Mouse (Mus musculus): ENCODE measurements around the gene Rpl36a.

Gene Rpl36a

DNA sequence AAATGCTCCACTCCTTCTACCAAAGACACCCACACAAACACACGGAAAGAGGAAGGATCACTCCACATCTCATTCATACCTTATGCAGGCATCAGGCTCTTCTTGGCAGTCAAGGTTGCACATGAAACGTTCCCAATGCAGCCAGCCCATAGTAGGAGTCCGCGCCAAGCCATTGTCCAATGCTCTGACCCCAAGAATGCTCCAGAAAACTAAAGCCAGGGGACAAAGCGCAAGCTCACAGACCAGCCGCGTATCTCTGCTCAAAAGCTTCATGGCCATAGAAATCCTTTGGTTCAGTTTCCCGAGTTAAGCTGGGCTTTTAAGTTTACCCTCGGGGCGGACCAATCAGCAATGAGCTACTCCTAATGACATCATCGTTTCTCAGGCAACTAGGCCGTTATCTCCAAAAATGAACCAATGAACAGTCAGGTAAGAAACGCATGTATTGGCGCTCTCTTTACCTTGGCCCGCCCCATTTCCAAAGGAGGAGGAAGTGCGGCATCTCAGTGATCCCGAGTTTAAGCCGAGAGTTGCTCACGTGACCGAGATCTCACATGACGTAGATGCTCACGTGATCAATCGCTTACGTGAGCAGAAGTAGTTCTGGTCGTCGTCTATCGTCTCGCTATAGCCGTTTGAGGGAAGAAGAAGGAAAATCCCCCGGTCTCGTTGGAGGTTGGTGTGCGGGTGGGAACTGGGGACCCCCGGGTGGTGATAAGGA is 15.4 kb downstream of the Rpl36a start, which contains the start of the genes Gla and Hnrnph2:
TSS of gene Gla (minus strand) at position 467 of the 721 bp plus-strand sequence.
TSS of gene Hnrnph2 (plus strand) at position 521 of the 721 bp plus-strand sequence.
- peak; percentile 97 for DNase-seq

DNA sequence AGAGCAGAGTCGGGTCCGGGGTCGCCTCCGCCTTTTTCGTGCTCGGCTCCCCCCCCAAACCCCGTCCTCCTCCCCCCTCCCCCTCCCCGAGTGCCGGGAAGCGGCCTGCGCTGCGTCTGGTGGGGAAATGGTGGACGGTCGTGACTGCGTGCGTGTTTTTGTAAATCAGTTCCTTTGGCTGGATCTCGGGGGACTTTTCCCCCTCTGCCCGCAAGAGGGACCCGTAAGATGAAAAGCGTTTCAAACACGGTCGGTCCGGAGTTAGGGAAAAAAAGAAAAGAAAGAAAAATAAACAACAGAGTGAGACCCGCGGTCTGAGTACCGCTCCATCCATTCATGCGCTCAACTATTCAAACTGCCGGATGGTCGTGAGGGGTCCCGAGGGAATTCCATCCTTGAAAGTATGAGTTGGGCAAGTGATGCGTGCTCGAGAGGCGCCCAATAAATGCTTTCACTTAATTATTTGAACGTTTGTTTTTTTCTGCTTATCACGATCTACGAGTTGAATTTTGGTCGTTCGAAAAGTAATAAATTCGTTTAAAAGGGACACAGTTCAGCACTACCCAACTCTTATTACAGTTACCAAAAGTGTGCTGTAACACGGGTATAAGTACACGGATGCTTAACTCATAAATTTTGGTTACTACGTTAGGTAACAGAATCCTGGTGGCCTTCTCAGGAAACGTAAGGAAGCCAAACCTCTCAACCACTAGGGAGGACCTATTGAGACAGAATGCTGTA is 16.1 kb downstream of the Rpl36a start:
- no peak for DNase-seq

DNA sequence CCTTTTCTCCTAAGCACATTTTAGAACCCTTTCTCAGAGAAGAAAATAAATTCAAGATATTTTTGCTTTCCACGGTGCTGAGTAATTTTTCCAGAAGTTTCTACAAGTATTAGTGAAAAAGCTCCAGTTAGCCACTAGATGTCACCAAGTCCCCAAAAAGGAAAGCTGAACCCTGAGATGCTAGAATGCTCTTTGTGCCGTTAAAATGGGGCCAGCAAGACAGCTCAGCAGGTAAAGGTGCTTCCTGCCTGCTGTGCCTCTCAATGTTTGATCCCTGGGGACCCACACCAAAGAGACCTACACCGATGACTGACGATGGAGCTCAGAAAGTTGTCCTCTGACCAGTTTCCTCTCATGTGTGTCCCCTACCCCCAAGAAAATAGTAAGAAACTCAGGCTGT is 24.0 kb downstream of the Rpl36a start:
- no peak for DNase-seq

DNA sequence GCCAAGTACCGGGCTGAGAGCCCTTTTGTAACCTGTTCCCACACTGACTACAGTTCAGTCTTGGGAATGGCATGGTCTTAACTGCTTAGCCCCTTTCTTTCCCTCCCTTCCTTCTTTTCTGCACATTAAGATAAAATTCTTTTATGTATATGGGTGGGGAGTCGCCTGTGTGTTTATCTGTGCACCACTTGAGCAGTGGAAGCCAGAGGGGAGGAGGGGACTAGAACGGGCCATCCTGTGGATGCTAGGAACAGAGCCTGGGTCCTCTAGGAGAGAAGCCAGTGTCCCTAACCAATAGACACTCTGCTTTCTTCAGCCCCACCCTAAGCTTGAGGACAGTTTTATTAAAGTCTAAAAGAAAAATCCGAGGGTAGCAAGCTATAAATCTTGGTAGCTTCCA is 25.5 kb downstream of the Rpl36a start:
- no peak for DNase-seq

DNA sequence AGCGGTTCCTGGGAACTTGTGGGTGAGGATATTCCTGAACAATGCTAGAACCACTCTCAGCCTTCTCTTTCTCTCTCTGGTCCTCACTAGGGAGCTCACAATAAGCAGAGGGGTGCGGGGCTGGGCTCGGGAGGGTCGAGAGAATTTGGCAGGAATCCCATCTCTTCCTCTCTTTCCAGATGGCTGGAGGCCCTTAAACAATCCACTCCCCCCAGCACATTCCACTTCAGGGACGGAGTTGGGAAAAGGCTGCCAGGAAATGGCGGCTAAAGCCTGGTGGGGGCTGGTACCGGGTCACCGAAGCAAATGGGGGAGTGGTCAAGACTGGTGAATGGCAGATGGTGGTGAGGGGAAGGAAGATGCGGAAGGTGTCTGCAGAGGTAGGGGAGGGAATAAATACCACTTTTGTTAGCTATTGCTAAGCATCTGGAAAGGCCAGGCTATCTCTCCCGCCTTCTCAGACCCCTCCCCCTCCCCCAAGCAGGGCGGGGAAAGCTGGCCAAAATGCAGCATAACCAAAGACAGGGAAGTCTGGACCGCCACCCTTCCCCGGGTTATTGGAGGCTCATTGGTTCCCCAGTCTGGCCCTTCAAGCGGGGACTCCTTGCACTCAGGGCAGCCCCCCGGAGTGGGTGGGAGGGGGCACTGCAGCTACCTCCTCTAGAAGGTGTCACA is 27.0 kb downstream of the Rpl36a start:
- DNase-seq: peak; percentile 60

DNA sequence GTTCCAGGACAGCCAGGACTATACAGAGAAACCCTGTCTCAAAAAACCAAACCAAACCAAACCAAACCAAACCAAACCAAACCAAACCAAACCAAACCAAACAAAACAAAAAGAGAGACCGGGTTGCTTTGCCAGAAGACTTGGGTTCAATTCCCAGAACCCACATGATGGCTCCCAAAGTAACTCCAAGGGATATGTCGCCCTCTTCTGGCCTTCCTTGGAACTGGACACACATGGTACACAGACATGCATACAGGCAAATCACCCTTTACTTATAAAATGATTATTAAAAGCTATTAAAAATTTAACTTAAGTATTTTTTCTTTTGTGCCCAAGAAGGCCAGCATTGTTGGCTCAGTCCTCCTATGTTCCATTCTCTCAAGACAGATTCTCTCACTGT is 28.9 kb downstream of the Rpl36a start:
- peak; percentile 46 for DNase-seq

DNA sequence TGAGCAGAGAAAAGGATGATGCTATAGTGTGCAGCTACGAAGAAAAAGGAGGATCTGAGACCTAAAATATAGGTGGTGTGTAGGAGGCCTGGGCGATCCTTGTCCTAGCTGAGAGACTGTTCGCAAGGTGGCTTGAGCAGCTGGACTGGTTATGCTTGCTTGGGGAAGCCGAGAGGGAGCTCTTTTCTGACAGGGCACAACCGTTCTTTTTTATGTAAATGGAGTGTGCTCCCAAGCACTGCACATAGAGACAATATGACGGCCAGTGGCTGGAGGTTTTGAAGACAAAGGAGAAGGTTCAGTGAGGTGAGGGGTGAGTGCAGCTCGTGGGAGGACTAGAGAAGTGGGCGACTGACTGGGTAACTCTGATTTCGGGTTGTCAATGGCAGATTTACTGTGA is 34.2 kb downstream of the Rpl36a start:
- no peak for DNase-seq

DNA sequence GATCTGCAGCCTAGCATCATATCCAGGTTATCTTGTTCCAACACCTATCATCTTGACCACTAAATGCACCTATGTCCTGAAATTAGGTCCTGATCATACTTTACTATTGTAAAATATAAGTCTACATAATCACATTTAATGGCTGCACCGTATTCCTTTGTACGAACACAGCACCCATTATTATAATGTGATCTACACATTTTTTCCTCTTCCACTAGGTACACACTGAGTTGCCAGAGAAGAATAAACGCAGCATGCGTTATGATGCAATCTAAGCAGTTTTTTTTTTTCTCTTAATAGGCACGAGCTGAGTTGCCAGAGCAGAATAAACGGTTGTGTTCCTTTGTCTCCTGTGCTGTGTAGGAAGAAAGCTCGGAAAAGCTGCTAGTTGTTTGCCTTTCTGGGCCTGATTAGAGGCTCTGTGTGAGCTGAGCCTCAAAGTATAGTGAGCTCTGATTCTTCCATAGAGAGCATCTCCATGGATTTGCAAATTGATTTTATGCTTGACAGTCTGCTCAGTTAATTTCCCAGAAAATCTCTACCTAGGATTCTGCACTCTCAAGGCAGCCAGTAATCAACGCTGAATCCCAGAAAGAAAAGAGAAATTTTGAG is 34.9 kb downstream of the Rpl36a start:
- DNase-seq: no peak

DNA sequence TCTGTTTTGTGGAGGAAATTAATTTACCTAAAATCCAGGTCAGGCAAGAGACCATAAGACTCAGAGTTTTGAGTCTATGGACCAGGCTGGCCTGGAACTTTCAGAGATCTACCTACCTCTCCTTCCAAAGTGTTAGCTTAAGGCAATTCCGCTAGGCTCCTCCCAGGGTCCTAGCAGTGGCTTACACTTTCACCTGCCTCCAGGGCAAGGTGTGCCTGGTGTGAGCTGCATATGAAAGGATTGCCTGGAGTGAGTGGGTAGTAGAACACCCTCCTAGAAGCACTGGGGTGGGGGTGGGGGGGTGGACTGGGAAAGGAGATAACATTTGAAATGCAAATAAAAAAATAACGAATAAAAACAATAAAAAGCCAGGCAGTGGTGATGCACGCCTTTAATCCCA is 36.2 kb downstream of the Rpl36a start:
- no peak for DNase-seq

DNA sequence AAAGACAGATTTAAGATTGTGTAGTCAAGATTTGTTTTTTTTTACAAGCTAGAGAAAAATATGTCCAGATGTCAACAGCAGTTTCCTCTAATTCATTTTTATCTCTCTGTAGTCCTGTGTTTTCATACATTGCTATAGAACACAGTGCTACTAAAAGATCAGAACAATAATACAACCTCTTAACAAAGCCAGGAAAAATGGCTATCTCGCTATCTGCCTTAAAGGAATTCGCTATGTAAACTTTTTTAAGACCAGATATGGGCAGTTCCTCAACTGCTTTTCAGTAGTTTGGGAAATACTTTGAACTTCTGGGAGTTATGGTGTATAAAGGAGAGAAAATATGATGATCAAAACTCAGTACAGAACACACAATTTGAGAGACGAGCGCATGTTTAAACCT is 37.9 kb downstream of the Rpl36a start:
- DNase-seq: no peak

DNA sequence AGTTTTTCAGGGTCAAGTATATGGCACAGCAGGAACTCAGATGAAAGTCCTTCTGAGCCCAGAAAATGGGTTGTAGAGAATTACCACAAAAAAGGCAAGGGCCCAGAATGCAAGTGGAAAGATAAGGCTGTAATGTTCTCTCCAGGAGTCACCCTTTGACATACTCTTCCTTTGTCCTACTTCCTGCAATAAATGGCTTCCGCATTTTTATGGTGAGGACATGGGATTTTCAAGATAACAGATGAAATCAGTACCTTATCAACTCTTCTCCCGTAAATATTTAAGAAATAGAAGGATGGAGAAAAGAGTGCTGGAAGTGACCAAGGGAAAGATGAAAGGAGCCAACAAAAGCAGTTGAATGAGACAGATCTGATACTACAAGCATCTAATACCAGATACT is 42.7 kb downstream of the Rpl36a start:
- DNase-seq: no peak

DNA sequence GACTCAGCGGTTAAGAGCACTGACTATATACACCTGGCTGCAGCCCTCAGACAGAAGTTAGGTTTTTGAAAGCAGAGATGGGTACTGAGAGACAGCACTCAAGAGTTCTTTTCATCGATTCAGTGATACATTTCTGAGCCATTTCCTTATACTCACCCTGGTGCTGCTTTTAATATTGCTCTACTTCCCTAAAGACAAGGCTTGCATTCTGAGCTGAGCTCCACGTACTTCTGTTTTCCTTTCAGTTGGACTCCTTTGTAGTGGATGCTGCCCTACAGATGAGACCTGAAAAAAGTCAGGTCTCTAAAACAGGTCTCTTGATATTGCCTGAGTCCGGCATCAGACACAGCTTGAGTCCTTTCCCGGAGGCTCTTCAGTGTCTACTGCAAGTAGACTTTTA is 47.3 kb downstream of the Rpl36a start:
- DNase-seq: no peak

DNA sequence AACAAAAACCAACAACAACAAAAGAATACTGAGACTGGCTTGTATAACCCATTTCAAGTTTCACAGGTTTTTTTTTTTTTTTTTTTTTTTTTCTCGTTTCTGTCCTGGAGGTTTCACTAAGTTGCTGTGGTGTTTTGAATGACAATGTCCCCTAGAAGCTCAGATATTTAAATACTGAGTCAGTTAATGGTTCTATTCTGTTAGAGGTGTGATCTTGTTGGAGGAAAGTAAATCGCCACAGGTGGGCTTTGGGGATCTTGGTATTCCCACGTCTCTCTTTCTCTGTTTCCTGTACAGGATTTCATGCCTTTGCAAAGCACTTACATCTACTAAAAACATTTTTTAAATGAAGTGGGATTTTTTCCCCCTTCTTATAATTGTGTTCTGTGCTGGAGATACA is 49.7 kb downstream of the Rpl36a start:
- DNase-seq: no peak

DNA sequence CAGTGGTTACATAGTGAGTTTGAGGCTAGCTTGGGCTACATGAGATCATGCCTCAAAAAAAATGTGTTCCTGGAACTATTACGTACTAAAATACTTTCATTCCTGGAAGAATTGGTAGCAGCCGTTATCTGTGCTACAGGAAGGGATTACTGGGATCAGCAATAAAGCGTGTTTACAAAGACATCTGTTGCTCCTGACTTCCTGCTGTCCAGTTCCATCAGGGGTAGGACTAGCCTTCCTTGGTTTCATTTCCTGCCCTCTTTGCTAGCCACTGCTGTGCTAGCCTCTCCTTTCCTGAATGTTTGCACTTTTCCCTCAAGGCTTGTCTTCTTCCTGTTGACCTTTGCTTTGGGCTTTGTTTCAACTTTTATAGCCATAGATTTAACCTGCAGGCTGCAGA is 50.4 kb downstream of the Rpl36a start:
- peak; percentile 14 for DNase-seq

Measured in lung, postnatal 36 days (tissue).